Mouse (Mus musculus): Measurements from ENCODE around the gene Aox3. TPM values are rescaled to one million over a fixed set of nuclear protein-coding genes. Genes with fewer than 3 reads are reported as not detected.

Aox3 gene
- polyA plus RNA-seq, 1 experiment from 2014 or later: 0.47 TPM

DNA sequence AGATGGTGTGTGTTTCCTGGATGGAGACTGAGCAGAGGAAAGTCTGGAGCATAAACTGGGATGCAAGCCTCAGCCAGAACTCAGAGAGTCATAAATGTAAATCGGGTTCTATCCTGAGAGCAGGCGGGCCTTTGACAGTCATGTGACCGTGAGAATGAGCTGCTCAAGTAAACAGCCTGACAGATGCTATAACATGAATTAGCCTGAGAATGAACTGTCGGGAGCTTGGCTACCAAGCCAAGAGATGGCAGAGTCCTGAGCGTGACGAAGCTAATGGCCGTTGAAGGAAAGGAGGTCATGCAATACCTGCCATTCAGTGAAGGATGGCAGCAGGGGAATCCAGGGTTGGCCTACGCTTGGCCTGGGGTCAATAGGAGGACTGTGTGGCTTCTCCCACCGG lies 84.1 kb downstream of the Aox3 start:
- Histone ChIP-seq H3K4me2 (replicated peaks; ENCODE audit: low read depth) (no peak overlapping the region), H3K27me3 (replicated peaks; ENCODE audit: control insufficient read depth, insufficient read depth, low read length) (no peaks in the 10 kb centered on the region), H3K9ac (ENCODE audit: low read depth, low read length) (no peak overlapping the region), H3K36me3 (ENCODE audit: control insufficient read depth, insufficient read depth) (no peaks in the 10 kb centered on the region), H3K4me3 (ENCODE audit: low read depth, low read length) (no peak overlapping the region), H3K4me1 (replicated peaks; ENCODE audit: control insufficient read depth, insufficient read depth, low read length) (no peaks in the 10 kb centered on the region), H3K27ac (ENCODE audit: low read depth, low read length) (no peak overlapping the region), H3K9me3 (ENCODE audit: control insufficient read depth) (no peaks in the 10 kb centered on the region)
- no peak for ATAC-seq
- 61% methylated on average over 9 of the region's 9 CpGs for WGBS
- TF ChIP-seq CTCF (IDR thresholded peaks at IDR 0.05; ENCODE audit: low read depth): no peak

DNA sequence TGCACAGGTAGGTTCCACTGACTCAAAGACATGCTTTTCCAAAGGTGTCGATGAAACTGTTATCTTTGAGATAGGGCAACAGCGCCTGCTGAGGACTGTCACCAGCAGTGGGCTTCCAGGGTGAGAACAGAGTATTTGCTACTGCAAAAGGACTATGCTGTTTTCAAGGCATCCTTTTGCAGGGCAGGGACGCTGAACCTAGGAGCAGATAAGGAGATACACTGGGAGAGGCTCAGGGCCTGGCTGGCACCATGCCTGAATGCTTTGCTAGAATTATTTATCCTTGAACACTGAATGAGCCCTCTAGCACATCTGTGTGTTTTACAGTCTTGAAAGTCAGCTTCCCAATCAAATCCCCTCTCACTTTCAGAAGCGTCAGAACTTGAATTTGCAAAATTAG lies 85.5 kb downstream of the Aox3 start:
- Histone ChIP-seq H3K4me3 (ENCODE audit: low read depth, low read length) (no peak overlapping the region), H3K27me3 (replicated peaks; ENCODE audit: control insufficient read depth, insufficient read depth, low read length) (no peaks in the 10 kb centered on the region), H3K9ac (ENCODE audit: low read depth, low read length) (no peak overlapping the region), H3K36me3 (ENCODE audit: control insufficient read depth, insufficient read depth) (no peaks in the 10 kb centered on the region), H3K9me3 (ENCODE audit: control insufficient read depth) (no peaks in the 10 kb centered on the region), H3K4me2 (replicated peaks; ENCODE audit: low read depth) (no peak overlapping the region), H3K27ac (ENCODE audit: low read depth, low read length) (no peak overlapping the region), H3K4me1 (replicated peaks; ENCODE audit: control insufficient read depth, insufficient read depth, low read length) (no peaks in the 10 kb centered on the region)
- no peak for ATAC-seq
- 69% methylated on average over 4 of the region's 4 CpGs for WGBS
- TF ChIP-seq CTCF (IDR thresholded peaks at IDR 0.05; ENCODE audit: low read depth): no peak

DNA sequence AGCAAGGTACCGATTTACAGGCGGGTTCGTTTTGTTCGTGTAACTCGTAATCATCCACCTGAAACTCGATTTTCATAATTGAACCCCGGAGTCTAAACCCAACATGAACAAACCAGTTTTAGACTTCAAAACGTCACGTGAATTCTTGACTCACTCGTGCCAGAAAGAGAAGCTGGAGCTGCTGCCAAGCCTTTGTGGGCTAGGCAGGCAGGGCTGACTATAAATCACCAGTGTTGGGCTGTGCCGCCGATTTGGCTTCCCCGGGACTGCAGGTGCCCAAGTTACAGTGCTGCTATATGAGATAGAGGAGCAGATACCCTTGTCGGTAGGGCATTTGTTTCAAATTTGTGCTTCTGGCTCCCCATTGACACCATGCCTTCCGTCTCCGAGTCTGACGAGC lies 97.3 kb downstream of the Aox3 start, which contains the start of gene Aox4:
TSS of gene Aox4 (plus strand) at position 195 of the 400 bp plus-strand sequence.
- no peak within 1 kb of the TSS for H3K4me3 ChIP-seq (ENCODE audit: low read depth, low read length)
- no peak within 1 kb of the TSS for H3K27ac ChIP-seq (ENCODE audit: low read depth, low read length)
- ATAC-seq: no peak
- H3K9me3 ChIP-seq (ENCODE audit: control insufficient read depth): no peaks in the 10 kb centered on the region
- H3K4me1 ChIP-seq (replicated peaks; ENCODE audit: control insufficient read depth, insufficient read depth, low read length): no peaks in the 10 kb centered on the region
- H3K36me3 ChIP-seq (ENCODE audit: control insufficient read depth, insufficient read depth): no peaks in the 10 kb centered on the region
- H3K4me2 ChIP-seq (replicated peaks; ENCODE audit: low read depth): no peak within 1 kb of the TSS
- WGBS: 80% methylated on average over 17 of the region's 17 CpGs
- no peak for TF ChIP-seq CTCF (IDR thresholded peaks at IDR 0.05; ENCODE audit: low read depth)
- no peak within 1 kb of the TSS for H3K9ac ChIP-seq (ENCODE audit: low read depth, low read length)
- H3K27me3 ChIP-seq (replicated peaks; ENCODE audit: control insufficient read depth, insufficient read depth, low read length): no peaks in the 10 kb centered on the region

DNA sequence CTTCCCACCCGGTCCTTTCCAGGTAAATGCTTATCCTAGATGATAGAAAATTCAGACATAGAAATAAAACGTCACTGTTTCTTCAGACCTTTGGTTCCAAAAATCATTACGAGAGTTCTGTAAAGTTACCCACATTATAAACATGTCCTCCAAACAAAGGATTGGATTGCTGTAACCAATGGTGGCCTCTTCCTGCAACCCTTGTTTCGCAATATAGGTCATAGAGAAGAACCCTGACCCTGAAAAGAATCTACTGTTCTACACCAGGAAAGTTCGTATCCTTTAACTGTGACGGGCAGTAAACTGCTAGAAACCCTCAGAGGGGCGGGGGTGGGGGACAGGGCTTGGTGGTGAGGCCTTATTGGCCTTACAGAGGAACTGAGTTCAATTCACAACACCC lies 99.9 kb downstream of the Aox3 start:
- no peak overlapping the region for H3K4me3 ChIP-seq (ENCODE audit: low read depth, low read length)
- no peak for TF ChIP-seq CTCF (IDR thresholded peaks at IDR 0.05; ENCODE audit: low read depth)
- WGBS: 56% methylated on average over 7 of the region's 7 CpGs

DNA sequence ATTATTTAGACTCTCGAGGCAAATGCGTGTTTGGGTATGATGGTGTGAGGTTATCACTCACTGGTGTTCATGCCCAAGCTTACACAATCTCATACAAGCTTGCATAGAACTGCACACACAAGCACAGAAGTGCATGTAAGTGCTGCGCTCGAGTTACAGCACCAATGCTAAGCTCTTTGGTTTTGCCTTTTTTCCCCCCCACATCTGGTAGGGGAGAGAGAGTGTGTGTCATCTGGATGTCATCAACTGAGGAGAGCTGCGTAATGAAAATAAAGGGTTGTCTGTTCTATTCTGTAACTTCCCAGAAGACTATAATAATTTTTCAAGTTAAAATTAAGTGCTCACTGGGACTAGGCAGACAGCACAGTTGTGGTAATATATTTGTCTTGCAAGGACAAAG lies 100.9 kb downstream of the Aox3 start:
- H3K9me3 ChIP-seq (ENCODE audit: control insufficient read depth): no peaks in the 10 kb centered on the region
- no peak for TF ChIP-seq CTCF (IDR thresholded peaks at IDR 0.05; ENCODE audit: low read depth)
- H3K27ac ChIP-seq (ENCODE audit: low read depth, low read length): no peak overlapping the region
- WGBS: 74% methylated on average over 5 of the region's 5 CpGs
- no peaks in the 10 kb centered on the region for H3K4me1 ChIP-seq (replicated peaks; ENCODE audit: control insufficient read depth, insufficient read depth, low read length)
- no peak for ATAC-seq
- no peaks in the 10 kb centered on the region for H3K36me3 ChIP-seq (ENCODE audit: control insufficient read depth, insufficient read depth)
- H3K9ac ChIP-seq (ENCODE audit: low read depth, low read length): no peak overlapping the region
- no peak overlapping the region for H3K4me2 ChIP-seq (replicated peaks; ENCODE audit: low read depth)
- H3K4me3 ChIP-seq (ENCODE audit: low read depth, low read length): no peak overlapping the region
- no peaks in the 10 kb centered on the region for H3K27me3 ChIP-seq (replicated peaks; ENCODE audit: control insufficient read depth, insufficient read depth, low read length)

More for the DNA sequence above, 99.9 kb downstream of the Aox3 start:
- Histone ChIP-seq H3K4me2 (replicated peaks; ENCODE audit: low read depth) (no peak overlapping the region), H3K27ac (ENCODE audit: low read depth, low read length) (no peak overlapping the region), H3K4me1 (replicated peaks; ENCODE audit: control insufficient read depth, insufficient read depth, low read length) (no peaks in the 10 kb centered on the region), H3K36me3 (ENCODE audit: control insufficient read depth, insufficient read depth) (no peaks in the 10 kb centered on the region), H3K27me3 (replicated peaks; ENCODE audit: control insufficient read depth, insufficient read depth, low read length) (no peaks in the 10 kb centered on the region), H3K9me3 (ENCODE audit: control insufficient read depth) (no peaks in the 10 kb centered on the region), H3K9ac (ENCODE audit: low read depth, low read length) (no peak overlapping the region)
- no peak for ATAC-seq

DNA sequence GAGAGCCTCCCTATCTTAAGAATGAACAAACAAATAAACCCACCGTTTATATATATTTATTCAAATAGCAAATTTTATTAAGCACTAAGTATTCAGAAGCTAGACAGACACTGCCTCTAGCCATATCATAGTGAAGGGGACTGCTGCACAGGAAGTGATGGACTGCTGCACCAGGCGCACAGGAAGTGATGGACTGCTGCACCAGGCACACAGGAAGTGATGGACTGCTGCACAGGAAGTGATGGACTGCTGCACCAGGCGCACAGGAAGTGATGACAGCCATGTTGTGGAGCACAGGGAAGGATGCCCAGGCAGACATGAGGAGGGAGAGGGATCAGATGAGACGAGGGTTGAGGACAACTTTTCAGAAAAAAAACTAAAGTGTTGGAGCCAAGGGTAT lies 102.4 kb downstream of the Aox3 start:
- Histone ChIP-seq H3K4me2 (replicated peaks; ENCODE audit: low read depth) (no peak overlapping the region), H3K27ac (ENCODE audit: low read depth, low read length) (no peak overlapping the region), H3K36me3 (ENCODE audit: control insufficient read depth, insufficient read depth) (no peaks in the 10 kb centered on the region), H3K27me3 (replicated peaks; ENCODE audit: control insufficient read depth, insufficient read depth, low read length) (no peaks in the 10 kb centered on the region), H3K4me1 (replicated peaks; ENCODE audit: control insufficient read depth, insufficient read depth, low read length) (no peaks in the 10 kb centered on the region), H3K9ac (ENCODE audit: low read depth, low read length) (no peak overlapping the region), H3K4me3 (ENCODE audit: low read depth, low read length) (no peak overlapping the region), H3K9me3 (ENCODE audit: control insufficient read depth) (no peaks in the 10 kb centered on the region)
- no peak for ATAC-seq
- no peak for TF ChIP-seq CTCF (IDR thresholded peaks at IDR 0.05; ENCODE audit: low read depth)
- 90% methylated on average over 4 of the region's 4 CpGs for WGBS

DNA sequence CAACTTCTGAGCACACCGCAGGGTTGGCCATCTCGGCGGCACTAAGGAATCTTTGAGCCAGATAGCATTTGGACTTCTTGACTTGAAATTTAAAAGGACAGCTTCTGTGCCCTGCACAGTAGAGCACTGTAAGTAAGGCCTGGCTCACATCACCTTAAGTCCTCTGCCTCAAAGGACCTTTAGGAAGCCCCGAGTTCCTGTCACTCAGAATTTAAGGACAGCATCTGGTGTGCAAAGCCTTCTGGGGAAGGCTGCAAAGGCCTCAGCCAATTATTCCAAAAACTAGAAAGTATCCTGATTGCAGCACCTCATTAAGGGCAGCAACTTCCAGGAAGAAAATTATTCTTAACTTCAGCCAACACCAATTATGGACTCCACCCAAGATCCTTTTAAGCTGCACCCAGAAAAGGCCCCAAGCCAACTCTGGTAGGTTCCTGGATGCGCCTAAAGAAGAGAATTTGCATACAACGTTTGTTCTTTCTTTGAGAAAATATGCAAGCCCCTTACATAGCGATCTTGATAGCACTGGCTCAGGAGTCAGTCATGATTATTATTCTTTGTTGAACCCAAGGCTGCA lies 103.1 kb downstream of the Aox3 start:
- TF ChIP-seq CTCF (IDR thresholded peaks at IDR 0.05; ENCODE audit: low read depth): no peak
- Histone ChIP-seq H3K27ac (ENCODE audit: low read depth, low read length) (no peak overlapping the region), H3K9me3 (ENCODE audit: control insufficient read depth) (no peaks in the 10 kb centered on the region), H3K4me1 (replicated peaks; ENCODE audit: control insufficient read depth, insufficient read depth, low read length) (no peaks in the 10 kb centered on the region), H3K4me2 (replicated peaks; ENCODE audit: low read depth) (no peak overlapping the region), H3K4me3 (ENCODE audit: low read depth, low read length) (no peak overlapping the region), H3K36me3 (ENCODE audit: control insufficient read depth, insufficient read depth) (no peaks in the 10 kb centered on the region), H3K9ac (ENCODE audit: low read depth, low read length) (no peak overlapping the region), H3K27me3 (replicated peaks; ENCODE audit: control insufficient read depth, insufficient read depth, low read length) (no peaks in the 10 kb centered on the region)
- WGBS: 87% methylated on average over 7 of the region's 7 CpGs
- no peak for ATAC-seq
